Mouse (Mus musculus) forebrain, embryonic 14.5 days (tissue): ENCODE results near the gene Tmed11. TPM values are rescaled to one million over a fixed set of nuclear protein-coding genes. Genes with fewer than 3 reads are reported as not detected.
"Not testable (repeated sequence)": the region's sequence is repeated elsewhere in the genome, so short reads cannot be mapped to it uniquely, and the experiment has no call there.

Experiments
- ATAC-seq: fragments of 200-750 bp; cut with Nextera tagmentation; 2 replicates; pipeline ENCODE4 v1.8.0; 2017; ENCODE audit warnings: mild to moderate bottlenecking, moderate library complexity
- DNase-seq: peaks from one replicate; pipeline ENCODE4 v3.0.0-alpha.2; 2015; ENCODE audit warnings: low spot score
- H3K27ac ChIP-seq: fragments of 300-500 bp; sonication (generic); 2 replicates; pipeline ENCODE4 v1.5.1; 2014; ENCODE audit warnings: low read depth, mild to moderate bottlenecking, control low read depth, low read length, moderate library complexity
- H3K27me3 ChIP-seq: fragments of 300-500 bp; sonication (generic); replicated peaks from 2 replicates; pipeline ENCODE4 v1.6.1; 2014; ENCODE audit warnings: low read length, control low read depth, mixed read lengths; ENCODE audit not compliant: control insufficient read depth, insufficient read depth
- H3K36me3 ChIP-seq: fragments of 300-500 bp; sonication (generic); 2 replicates; pipeline ENCODE4 v1.6.1; 2014; ENCODE audit warnings: low read length, control low read depth; ENCODE audit not compliant: control insufficient read depth, insufficient read depth
- H3K4me1 ChIP-seq: fragments of 300-500 bp; sonication (generic); 2 replicates; pipeline ENCODE4 v1.6.1; 2014; ENCODE audit warnings: antibody characterized with exemption, low read length, control low read depth; ENCODE audit not compliant: control insufficient read depth, insufficient read depth
- H3K4me2 ChIP-seq: fragments of 300-500 bp; sonication (generic); 2 replicates; pipeline ENCODE4 v1.6.1; 2014; ENCODE audit warnings: mild to moderate bottlenecking, control low read depth, low read length
- H3K4me3 ChIP-seq: fragments of 300-500 bp; sonication (generic); 2 replicates; pipeline ENCODE4 v1.5.1; 2014; ENCODE audit warnings: low read depth, low read length, control low read depth
- H3K9ac ChIP-seq: fragments of 300-500 bp; sonication (generic); 2 replicates; pipeline ENCODE4 v1.6.1; 2014; ENCODE audit warnings: mild to moderate bottlenecking, low read length, control low read depth, moderate library complexity
- H3K9me3 ChIP-seq: fragments of 300-500 bp; sonication (generic); replicated peaks from 2 replicates; pipeline ENCODE4 v1.6.1; 2016; ENCODE audit warnings: low read length, control low read depth, mixed read lengths; ENCODE audit not compliant: control insufficient read depth
- WGBS: fragments of 180-500 bp; shearing (Covaris S2); extraction: QIAGEN DNeasy Blood & Tissue Kit; methylation state at CpG from one replicate; pipeline ENCODE4 v1.1.7; 2014; 5-methylcytosine and 5-hydroxymethylcytosine counted together
- polyA plus RNA-seq: library from polyadenylated mRNA; unstranded; fragments of >200 nt; fragmentation: Nextera tagmentation; extraction: Ambion mirVana; gene quantifications from 2 replicates; pipeline ENCODE4 v1.2.1, GENCODE M21; 2014

Tmed11 gene
- polyA plus RNA-seq, 1 experiment from 2014 or later = not detected

DNA sequence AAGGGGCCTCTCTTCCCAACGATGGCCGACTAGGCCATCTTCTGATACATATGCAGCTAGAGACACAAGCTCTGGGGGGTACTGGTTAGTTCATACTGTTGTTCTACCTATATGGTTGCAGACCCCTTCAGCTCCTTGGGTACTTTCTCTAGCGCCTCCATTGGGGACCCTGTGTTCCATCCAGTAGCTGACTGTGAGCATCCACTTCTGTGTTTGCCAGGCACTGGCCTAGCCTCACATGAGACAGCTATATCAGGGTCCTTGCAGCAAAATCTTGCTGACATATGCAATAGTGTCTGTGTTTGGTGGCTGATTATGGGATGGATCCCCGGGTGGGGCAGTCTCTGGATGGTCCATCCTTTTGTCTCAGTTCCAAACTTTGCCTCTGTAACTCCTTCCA, 43.9 kb downstream of the Tmed11 start:
- 87% methylated on average over 4 of the region's 4 CpGs for WGBS
- H3K4me3 ChIP-seq, H3K4me2 ChIP-seq, H3K27me3 ChIP-seq, H3K36me3 ChIP-seq, H3K4me1 ChIP-seq, H3K27ac ChIP-seq, DNase-seq, H3K9me3 ChIP-seq, ATAC-seq, H3K9ac ChIP-seq: not testable (repeated sequence)

DNA sequence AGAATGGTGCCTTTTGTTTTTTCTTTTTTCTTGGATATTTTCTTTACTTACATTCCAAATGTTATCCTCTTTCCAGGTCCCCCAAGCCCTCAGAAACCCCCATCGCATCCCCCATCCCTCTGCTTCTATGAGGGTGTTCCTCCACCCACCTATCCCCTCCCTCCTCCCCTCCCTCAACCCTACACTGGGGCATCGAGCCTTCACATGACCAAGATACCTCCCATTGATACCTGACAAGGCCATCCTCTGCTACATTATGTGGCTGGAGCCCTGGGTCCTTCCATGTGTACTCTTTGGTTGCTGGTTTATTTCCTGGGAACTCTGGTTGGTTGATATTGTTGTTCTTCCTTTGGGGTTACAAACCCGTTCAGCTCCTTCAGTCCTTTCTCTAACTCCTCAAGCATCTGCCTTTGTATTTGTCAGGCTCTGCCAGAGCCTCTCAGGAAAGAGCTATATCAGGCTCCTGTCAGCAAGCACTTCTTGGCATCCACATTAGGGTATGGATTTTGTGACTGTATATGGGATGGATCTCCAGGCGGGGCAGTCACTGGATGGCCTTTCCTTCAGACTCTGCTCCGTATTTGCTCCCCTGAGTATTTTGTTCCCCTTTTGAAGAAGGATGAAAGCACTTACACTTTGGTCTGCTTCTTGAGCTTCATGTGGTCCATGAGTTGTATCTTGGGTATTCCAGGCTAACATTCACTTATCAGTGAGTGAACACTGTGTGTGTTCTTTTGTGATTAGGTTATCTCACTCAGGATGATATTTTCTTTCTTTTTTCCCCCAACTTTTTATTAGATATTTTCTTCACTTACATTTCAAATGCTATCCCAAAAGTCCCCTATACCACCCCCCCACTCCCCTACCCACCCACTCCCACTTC, 44.6 kb downstream of the Tmed11 start:
- no peak for DNase-seq
- Histone ChIP-seq H3K4me3 (no peak overlapping the region), H3K36me3 (no peaks in the 10 kb centered on the region), H3K27me3 (no peaks in the 10 kb centered on the region), H3K9ac (no peak overlapping the region), H3K4me1 (no peaks in the 10 kb centered on the region), H3K4me2 (no peak overlapping the region), H3K27ac (no peak overlapping the region), H3K9me3 (no peaks in the 10 kb centered on the region)
- ATAC-seq = no peak
- 86% methylated on average over 5 of the region's 5 CpGs for WGBS

DNA sequence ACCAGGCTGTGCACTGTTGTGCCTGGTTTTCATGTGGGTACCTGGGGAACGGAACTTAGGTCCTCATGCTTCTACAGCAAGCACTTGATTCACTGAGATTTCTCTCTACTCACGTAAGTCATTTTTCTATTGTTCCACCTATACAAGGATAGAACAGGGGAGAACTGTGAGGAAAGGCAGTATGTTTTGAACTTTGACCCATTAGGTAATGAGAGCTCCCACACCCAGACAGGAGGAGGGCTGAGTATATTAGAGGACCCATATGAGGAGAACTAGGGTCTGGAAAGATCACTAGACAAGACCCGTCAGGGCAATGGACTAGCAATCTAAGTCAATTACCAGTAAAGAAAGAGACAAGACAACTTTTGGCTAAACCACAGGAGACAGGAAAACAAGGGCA, 50.5 kb downstream of the Tmed11 start:
- Histone ChIP-seq H3K9ac (no peak overlapping the region), H3K27me3 (no peaks in the 10 kb centered on the region), H3K9me3 (no peaks in the 10 kb centered on the region), H3K4me2 (no peak overlapping the region), H3K4me1 (no peaks in the 10 kb centered on the region), H3K27ac (no peak overlapping the region), H3K4me3 (no peak overlapping the region), H3K36me3 (no peaks in the 10 kb centered on the region)
- ATAC-seq = no peak
- no peak for DNase-seq
- WGBS = 87% methylated on average over 3 of the region's 3 CpGs

DNA sequence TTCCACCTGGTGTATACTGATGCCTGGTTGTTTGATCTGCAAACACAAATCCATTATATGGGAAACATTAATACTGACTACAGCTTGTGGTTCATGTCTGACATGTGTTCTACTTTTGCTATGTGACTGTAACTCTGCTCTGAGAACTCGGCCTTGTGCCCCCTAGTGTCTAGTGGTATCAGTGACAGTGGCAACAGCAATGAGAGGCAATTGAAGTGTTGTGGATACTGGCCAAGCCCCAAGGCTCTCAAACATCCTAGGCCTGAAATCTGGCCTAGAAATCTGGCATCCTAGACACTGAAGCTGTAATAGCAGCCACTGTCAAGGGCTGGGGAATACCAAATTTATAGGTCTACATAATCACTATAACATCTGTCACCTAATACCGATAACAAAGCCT, 51.3 kb downstream of the Tmed11 start:
- Histone ChIP-seq H3K36me3 (no peaks in the 10 kb centered on the region), H3K27me3 (no peaks in the 10 kb centered on the region), H3K9ac (no peak overlapping the region), H3K27ac (no peak overlapping the region), H3K4me2 (no peak overlapping the region), H3K4me1 (no peaks in the 10 kb centered on the region), H3K9me3 (no peaks in the 10 kb centered on the region), H3K4me3 (no peak overlapping the region)
- 63% methylated on average over 2 of the region's 2 CpGs for WGBS
- peak; percentile 5 for DNase-seq
- ATAC-seq = no peak

DNA sequence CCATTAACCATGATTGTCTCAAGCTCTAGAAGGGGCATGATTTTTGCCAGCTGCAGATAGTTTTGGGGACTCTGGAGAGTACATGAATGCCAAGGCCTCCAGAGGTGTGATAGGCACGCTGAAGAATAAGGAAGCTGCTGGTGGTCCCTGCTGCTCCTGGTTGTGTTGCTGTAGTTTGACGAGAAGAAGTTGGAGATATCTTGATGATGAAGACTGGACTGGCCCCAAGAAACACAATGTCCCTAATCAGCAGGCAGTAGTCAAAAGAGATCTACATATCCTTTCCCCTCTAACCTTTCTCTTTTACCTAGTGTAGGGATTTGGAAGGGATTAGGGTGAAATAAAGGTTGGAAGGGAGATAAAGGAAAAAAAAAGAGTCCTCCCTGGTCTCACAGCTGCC, 52.6 kb downstream of the Tmed11 start:
- H3K9ac ChIP-seq = no peak overlapping the region
- ATAC-seq (no peak), DNase-seq (no peak)
- no peak overlapping the region for H3K4me3 ChIP-seq
- 75% methylated on average over 2 of the region's 2 CpGs for WGBS
- no peak overlapping the region for H3K27ac ChIP-seq
- H3K36me3 ChIP-seq = no peaks in the 10 kb centered on the region
- no peak overlapping the region for H3K4me2 ChIP-seq
- H3K27me3 ChIP-seq = no peaks in the 10 kb centered on the region
- no peaks in the 10 kb centered on the region for H3K9me3 ChIP-seq
- no peaks in the 10 kb centered on the region for H3K4me1 ChIP-seq

DNA sequence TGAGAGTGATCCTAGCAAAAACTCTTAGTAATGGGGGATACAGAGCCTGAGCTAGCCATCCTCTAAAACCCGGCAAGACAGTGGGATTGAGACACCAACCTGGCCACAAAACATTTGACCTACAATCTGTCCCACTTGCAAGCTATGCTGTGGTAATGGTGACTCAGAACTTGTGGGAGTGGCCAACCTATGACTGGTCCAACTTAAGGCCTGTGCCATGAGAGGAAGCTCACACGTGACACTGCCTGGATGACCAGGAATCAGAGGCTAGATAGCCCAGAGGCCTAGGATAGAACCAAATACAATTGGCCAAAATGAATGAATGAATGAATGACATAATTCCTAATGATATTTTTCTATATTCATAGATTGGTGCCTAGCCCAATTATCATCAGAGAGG, 53.3 kb downstream of the Tmed11 start:
- Histone ChIP-seq H3K4me3 (no peak overlapping the region), H3K27ac (no peak overlapping the region), H3K4me2 (no peak overlapping the region), H3K4me1 (no peaks in the 10 kb centered on the region), H3K36me3 (no peaks in the 10 kb centered on the region), H3K27me3 (no peaks in the 10 kb centered on the region), H3K9ac (no peak overlapping the region), H3K9me3 (no peaks in the 10 kb centered on the region)
- 84% methylated on average over 2 of the region's 2 CpGs for WGBS
- ATAC-seq (no peak), DNase-seq (no peak)

DNA sequence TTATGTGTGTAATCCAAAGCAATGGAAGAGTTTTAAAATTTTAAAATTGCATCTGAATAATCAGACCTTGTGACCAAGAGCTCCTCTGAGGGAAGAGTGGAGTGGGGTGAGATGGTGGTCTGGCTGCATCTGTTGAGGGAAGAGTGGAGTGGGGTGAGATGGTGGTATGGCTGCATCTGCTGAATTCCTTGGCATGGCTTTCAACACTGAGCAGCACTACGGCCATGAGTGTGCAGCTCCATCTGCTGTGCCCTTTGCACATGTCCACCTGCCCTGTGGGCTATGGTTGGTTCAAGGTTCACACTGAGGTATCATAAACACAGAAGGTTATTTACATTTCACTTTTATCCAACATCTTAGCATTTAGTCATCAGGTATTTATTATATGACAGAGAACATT, 67.7 kb downstream of the Tmed11 start:
- Histone ChIP-seq H3K9ac (no peak overlapping the region), H3K36me3 (no peaks in the 10 kb centered on the region), H3K27me3 (no peaks in the 10 kb centered on the region), H3K4me2 (no peak overlapping the region), H3K27ac (no peak overlapping the region), H3K9me3 (no peaks in the 10 kb centered on the region), H3K4me1 (no peaks in the 10 kb centered on the region), H3K4me3 (no peak overlapping the region)
- ATAC-seq (no peak), DNase-seq (no peak)
- WGBS = 90% methylated on average over 1 of the region's 1 CpGs

Other genes starting within 250 kb of the Tmed11 start
- gene Cplx1, start 245.3 kb downstream of the Tmed11 start, polyA plus RNA-seq = 65.1 and 90.1 TPM in 2 replicates
- gene Gak, start 165.6 kb downstream of the Tmed11 start, polyA plus RNA-seq = 45.5 and 50.6 TPM in 2 replicates
- 29.4 and 32.3 TPM in 2 replicates for gene Tmem175, start 165.6 kb downstream of the Tmed11 start, polyA plus RNA-seq
- 5.7 and 7.0 TPM in 2 replicates for gene Idua, start 135.0 kb downstream of the Tmed11 start, polyA plus RNA-seq
- 9.1 and 15.6 TPM in 2 replicates for gene Dgkq, start 125.7 kb downstream of the Tmed11 start, polyA plus RNA-seq
- 2.1 and 2.2 TPM in 2 replicates for gene Slc26a1, start 119.8 kb downstream of the Tmed11 start, polyA plus RNA-seq
- 4.3 and 4.7 TPM in 2 replicates for gene Fgfrl1, start 103.0 kb downstream of the Tmed11 start, polyA plus RNA-seq
- gene Rnf212, start 20.4 kb downstream of the Tmed11 start, polyA plus RNA-seq = not detected in 2 replicates
- not detected in 2 replicates for gene Vmn2r8, start 13.5 kb upstream of the Tmed11 start, polyA plus RNA-seq
- gene Vmn2r9, start 57.2 kb upstream of the Tmed11 start, polyA plus RNA-seq = not detected in 2 replicates
- not detected in 2 replicates for gene Vmn2r10, start 211.2 kb upstream of the Tmed11 start, polyA plus RNA-seq